Mouse (Mus musculus) urinary bladder, postnatal 10 days (tissue): ENCODE results near the gene Pramef8.
"Not testable (repeated sequence)": the region's sequence is repeated elsewhere in the genome, so short reads cannot be mapped to it uniquely, and the experiment has no call there.

Source experiments
- DNase-seq: peaks from one replicate; pipeline ENCODE4 v3.0.0; 2022; ENCODE audit warnings: low spot score

Pramef8 gene

GRCm38 (mm10) chr4:143412219-143413092 is at the start of gene Pramef8:
TSS of gene Pramef8 (plus strand) at chr4:143412426.
- peak; percentile 60 for DNase-seq

- no peak for DNase-seq
Observed at GRCm38 (mm10) chr4:143366415-143367041, 45.7 kb upstream of the Pramef8 start.

- DNase-seq, result no peak
Observed at GRCm38 (mm10) chr4:143379480-143379879, 32.7 kb upstream of the Pramef8 start.

GRCm38 (mm10) chr4:143379931-143380715 is 32.1 kb upstream of the Pramef8 start:
- no peak for DNase-seq

GRCm38 (mm10) chr4:143380716-143381004 is 31.6 kb upstream of the Pramef8 start:
- no peak for DNase-seq

- no peak for DNase-seq
Observed at GRCm38 (mm10) chr4:143382163-143382562, 30.1 kb upstream of the Pramef8 start.

GRCm38 (mm10) chr4:143383646-143384045 is 28.6 kb upstream of the Pramef8 start:
- no peak for DNase-seq

- DNase-seq, result no peak
Observed at GRCm38 (mm10) chr4:143388955-143389702, 23.1 kb upstream of the Pramef8 start.

- no peak for DNase-seq
Observed at GRCm38 (mm10) chr4:143394181-143394580, 18.0 kb upstream of the Pramef8 start, which contains the start of gene Pramel1. TSS of gene Pramel1 (plus strand) at chr4:143394428.

GRCm38 (mm10) chr4:143411566-143412218 is 534 bp upstream of the Pramef8 start:
- no peak for DNase-seq

- DNase-seq, result no peak
Observed at GRCm38 (mm10) chr4:143413621-143414020, 1.4 kb downstream of the Pramef8 start.

- DNase-seq, result no peak
Observed at GRCm38 (mm10) chr4:143414121-143414520, 1.9 kb downstream of the Pramef8 start.

GRCm38 (mm10) chr4:143426770-143427169 is 14.5 kb downstream of the Pramef8 start:
- not testable (repeated sequence) for DNase-seq

GRCm38 (mm10) chr4:143450224-143450623 is 38.0 kb downstream of the Pramef8 start, which contains the start of gene Oog4:
TSS of gene Oog4 (minus strand) at chr4:143450324.
- DNase-seq, result no peak
